Mouse (Mus musculus) left cerebral cortex, postnatal 4 days (tissue): ENCODE measurements around the gene Nfkbie. TPM values are rescaled to one million over a fixed set of nuclear protein-coding genes. Genes with fewer than 3 reads are reported as not detected.

Experiments
- DNase-seq: peaks from one replicate; pipeline ENCODE4 v3.0.0-alpha.2; 2022
- intact Hi-C: fragments of 180-260 bp; cut with DNase I; formaldehyde crosslinking; loops from one replicate; pipeline ENCODE4 v1.15.1; 2025
- total RNA-seq, 2 experiments: library from RNA; stranded (reverse); gene quantifications; 2 replicates each; pipeline ENCODE4 v1.2.3; 2021

Nfkbie gene
- total RNA-seq, 2 experiments from 2014 or later: 2.4 to 2.7 TPM

DNA sequence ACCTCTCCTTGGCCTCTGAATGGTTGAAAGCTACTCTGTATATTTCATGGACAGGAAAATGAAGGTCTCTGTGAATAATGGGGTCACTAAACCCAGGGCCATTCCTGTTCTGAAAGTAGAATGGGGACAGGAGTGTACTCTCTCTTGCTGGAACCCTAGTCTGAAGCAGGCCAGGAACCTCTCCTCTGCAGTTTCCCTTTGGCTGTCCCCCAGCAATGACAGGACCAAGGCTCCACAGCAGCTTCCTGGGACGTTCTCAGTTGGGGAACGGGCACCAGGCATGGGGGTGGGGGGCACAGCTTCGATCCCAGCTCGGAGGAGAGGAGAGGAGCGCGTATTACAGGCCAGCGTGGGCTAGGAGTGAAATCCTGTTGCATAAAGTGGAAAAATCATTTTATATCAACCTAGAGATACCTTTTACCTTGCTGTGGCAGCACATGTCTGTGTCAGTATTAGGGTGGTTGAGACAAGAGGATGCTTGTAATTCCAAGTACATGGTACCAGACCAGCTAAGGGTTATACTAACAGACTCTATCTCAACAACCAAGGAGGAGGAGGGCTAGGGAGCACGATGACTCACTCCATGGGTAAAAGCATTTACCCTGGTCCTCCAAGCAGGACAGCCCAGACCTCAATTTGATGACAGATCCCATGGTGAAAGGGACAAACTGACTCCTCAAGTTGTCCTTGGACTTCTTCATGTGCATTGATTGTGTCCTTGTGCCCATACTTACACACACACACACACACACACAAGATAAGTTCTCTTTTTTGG lies 19.8 kb downstream of the Nfkbie start:
- DNase-seq: no peak
- intact Hi-C loops: no loop called here

DNA sequence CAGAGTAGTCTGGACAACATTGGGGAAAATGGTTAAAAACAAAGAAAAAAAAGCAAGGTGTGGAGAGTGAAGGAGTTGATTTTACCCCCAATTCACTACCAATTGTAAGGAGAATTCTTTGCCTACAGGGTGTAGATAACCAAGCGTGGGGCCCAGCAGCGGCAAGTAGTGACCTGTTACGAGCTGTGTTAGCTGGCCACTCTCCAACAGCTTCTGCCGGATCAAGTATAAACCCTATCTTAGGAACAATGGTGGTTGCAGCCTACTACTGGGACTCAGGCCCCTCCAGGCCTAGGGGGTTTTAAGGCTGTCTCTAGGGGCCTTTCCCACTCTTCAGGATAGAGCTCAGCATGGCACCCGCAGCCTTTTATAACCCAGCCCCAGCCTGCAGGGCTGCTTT lies 22.7 kb downstream of the Nfkbie start:
- intact Hi-C loops: no loop called here
- no peak for DNase-seq

DNA sequence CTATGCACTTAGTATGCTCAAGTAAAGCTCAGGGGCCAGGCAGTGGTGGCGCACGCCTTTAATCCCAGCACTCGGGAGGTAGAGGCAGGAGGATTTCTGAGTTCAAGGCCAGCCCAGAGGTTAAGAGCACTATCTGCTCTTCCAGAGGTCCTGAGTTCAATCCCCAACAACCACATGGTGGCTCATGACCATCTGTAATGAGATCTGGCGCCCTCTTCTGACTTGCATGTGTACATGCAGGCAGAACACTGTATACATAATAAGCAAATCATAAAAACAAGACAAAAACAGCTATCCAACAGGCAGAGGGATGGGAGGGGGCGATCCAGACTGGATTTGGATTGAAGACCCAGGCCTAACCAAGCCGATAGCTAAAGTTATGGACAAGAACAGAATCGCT lies 23.3 kb downstream of the Nfkbie start:
- intact Hi-C loops: no loop called here
- no peak for DNase-seq

DNA sequence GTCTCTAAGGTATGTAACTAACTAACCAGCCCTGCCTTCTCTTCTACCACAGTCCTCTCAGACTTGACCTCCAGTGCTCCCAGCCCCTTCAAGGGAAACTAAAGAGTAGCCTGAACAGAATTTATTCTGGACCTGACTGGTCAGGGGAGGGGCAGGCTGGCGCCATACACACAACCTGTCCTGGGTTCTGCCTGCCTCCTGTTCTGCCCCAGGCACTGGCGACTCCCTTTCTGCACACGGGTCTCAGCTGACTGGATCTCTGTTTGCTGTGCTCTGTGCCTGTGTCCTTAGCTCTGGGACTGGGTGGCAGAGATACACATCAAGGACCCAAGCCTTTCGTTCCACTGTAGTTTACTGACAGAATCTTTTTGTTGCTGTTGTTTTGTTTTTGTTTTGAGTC lies 24.1 kb downstream of the Nfkbie start:
- intact Hi-C loops: no loop called here

DNA sequence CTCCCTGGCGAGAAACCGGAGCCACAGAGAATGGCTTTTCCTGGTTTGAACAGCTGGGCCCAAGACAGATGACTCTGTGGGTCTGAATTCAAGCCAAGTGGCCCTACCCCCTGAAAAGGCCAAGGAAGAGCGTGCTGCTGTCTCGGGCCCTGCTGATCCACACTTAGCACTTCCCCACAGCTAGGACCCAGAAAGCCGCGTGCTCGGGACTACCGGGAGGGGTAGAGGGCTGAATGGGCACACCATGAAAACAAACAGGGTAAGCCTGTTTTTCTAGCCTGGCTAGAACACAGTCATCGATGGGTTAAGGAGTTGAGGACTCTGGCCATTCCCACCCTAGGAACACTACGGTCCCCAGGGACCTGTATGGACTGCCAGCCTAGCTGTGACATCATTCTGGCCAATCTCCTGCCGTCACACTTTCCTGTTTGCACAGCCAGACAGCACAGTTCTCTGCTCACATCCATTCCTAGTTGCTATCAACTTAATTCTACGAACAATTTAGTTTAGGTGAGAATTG lies 25.5 kb downstream of the Nfkbie start:
- intact Hi-C loops: loop anchor here (5.0 kb wide), 2 partner anchors 46 to 61 kb away; no protein-coding TSS in a partner anchor
- no peak for DNase-seq

More for the DNA sequence above, 24.1 kb downstream of the Nfkbie start:
- no peak for DNase-seq

DNA sequence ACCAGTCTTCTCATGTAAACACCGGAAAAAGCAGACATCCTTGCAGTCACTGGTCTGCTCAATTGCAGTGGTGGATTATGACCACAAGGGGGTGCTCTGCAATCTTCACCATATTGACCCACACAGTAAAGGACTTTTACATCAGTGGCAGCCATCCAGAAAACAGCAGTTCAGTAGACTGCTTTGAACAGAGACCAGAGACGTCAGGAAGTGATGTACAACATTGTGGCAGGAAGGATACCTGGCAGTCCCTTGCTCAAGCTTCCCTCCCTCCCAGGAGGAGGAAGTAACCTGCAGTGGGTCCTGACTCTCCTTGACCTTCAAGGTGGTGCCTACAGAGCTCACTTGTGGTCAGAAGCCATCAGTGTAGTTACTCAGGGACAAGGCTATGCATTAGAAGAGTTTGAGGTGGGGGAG lies 26.1 kb downstream of the Nfkbie start:
- intact Hi-C loops: loop anchor here (5.0 kb wide), 2 partner anchors 46 to 61 kb away; no protein-coding TSS in a partner anchor

DNA sequence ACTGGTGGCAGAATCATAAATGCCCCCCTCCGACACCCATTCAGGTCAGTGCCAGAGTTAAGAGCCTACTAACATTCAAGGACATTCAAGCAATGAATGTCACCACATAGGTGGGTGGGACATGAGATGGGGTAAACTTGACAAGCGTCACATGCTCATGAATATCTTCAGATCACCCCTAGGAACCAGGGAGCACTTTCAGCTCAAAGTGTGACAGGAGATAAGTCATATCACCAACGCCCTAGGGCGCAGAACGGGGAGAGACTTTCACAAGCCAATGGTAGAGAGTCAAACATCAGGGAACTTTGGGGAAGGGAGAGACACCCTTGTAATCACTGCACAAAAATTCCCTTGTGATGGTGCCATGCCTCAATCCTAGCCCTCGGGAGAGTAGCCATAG lies 26.7 kb downstream of the Nfkbie start:
- intact Hi-C loops: loop anchor here (5.0 kb wide), 2 partner anchors 45 to 60 kb away; no protein-coding TSS in a partner anchor
- no peak for DNase-seq

More for the DNA sequence above, 26.1 kb downstream of the Nfkbie start:
- DNase-seq: peak; percentile 78

DNA sequence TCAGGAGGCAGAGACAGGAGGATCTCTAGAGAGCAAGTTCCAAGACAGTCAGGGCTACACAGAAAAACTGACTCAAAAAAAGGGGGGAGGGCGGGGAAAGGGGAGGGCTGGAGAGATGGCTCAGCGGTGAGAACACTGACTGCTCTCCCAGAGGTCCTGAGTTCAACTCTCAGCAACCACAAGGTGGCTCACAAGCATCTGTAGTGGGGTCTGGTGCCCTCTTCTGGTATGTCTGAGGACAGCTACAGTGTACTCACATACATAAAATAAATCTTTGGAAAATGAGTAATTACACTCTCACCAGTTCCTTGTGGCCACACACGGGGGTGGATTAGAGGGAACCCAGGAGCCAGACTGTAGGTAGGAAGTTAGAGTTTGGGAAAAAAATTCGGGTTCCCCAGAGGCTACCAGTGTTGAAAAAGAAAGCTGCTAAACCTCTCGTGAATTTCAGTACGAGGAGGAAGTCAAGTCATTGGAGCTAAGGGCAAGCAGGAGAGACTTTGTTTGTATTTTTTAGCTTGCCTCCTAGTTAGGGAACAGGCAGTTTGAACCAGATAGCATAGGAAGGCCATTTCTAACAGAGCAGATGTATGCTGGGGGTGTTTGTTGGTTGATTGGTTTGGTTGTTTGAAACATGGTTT lies 27.3 kb downstream of the Nfkbie start:
- DNase-seq: no peak
- intact Hi-C loops: loop anchor here (5.0 kb wide), 2 partner anchors 44 to 59 kb away; no protein-coding TSS in a partner anchor

DNA sequence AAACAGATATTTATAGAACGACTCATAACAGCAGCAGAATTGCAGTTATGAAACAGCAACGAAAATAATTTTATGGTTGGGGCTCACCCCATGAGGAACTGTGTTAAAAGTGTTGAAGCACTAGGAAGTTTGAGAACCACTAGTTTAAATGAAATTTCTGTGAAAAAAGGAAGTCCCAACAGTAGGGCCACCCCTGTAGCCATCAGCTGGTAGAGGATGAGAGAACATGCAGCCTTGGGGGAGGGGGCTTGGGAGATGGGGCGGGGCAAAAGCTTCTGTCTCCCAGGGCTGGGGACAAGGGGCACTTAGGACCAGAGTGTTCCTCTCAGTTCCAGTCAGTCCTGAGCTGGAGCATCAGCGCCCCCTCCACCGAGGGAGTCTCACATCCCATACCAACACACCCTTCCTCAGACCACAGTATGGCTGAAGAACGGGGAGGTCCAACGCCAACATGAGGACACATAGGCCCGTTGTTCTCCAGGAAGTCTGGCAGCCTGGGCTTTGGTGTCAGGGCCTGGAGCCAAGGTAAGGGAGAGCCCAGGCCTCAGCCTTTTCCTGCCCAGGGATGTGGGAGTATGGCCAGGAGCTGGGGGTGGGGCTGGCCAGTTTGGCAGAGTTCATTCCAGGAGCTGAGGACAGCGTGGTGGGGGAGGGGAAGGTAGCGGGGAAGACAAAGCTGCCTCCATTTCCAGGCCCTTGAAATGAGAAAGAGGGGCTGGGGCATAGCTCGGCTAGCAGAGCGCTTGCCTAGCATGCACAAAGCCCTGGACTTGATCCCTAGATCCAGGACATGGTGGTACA lies 28.8 kb downstream of the Nfkbie start:
- DNase-seq: peak; percentile 96

DNA sequence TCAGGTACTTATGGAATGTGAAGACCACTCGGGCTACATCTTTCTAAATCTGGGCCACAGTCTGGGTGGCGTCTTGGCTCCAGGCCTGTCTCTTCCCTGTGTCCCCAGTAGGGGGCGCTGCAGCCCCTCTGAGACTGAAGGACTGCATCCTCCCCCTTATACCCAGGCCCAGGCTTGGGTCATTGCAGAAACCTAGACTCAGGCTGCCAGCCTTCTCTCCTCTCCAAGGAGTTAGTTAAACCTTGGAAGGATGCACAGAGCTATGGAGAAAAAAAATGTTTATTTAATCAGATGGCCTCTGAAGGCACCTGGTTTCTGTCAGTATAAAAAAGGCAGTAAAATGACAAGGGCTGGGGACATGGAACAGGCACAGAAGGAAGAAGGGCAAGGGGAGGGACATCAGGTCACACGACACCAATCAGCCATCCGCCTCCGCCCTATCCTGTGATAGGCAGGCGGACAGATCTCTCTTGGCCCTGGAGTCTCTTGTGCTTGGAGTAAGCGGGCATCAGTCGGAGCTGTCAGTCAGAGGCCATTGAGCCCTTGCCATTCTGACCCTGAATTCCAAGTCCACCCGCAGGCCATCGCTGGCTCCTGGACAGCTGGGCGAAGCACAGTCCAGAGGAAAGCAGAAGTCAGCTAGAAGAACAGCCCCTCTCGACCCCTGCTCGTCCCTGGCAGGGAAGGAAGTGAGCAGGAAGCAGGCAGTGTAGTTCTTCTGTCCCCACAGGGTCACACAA lies 29.6 kb downstream of the Nfkbie start:
- peak; percentile 88 for DNase-seq
- intact Hi-C loops: loop anchor here (5.0 kb wide), 2 partner anchors 42 to 57 kb away; no protein-coding TSS in a partner anchor

More for the DNA sequence above, 28.8 kb downstream of the Nfkbie start:
- intact Hi-C loops: loop anchor here (5.0 kb wide), 2 partner anchors 43 to 58 kb away; no protein-coding TSS in a partner anchor

DNA sequence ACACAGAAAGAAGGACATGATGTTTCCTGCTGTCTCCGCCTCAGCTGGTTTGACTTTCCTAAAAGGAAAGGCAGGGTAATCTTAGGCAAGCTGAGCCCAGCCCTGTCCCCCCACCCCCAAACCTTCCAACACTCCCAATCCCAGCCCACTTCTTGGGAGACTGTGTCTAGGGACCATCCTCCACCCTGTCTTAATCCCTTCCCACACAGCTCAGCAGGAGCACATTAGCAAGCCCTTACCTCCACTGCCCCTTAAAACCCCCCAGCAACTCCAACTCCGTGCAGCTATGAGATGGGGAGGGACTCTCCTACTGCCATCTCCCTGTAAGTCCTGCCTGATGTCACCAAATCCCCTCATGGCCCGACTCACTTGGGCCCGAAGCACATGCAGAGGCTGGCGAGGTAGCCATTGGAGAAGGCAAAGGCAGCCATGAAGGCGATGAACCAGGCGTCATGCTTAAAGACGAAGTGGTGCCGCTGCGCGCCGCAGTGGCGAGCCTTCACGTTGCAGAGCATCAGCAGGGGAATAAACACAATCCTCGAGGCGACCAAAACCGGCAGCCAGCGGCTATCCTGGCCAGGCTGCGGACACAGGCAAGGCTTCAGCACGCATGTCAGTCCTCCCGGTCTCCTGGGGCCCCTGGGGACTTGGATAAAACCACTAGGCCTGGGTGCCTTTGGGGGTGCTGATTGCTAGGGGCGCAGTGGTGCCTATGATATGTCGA lies 30.4 kb downstream of the Nfkbie start:
- DNase-seq: no peak
- intact Hi-C loops: no loop called here

DNA sequence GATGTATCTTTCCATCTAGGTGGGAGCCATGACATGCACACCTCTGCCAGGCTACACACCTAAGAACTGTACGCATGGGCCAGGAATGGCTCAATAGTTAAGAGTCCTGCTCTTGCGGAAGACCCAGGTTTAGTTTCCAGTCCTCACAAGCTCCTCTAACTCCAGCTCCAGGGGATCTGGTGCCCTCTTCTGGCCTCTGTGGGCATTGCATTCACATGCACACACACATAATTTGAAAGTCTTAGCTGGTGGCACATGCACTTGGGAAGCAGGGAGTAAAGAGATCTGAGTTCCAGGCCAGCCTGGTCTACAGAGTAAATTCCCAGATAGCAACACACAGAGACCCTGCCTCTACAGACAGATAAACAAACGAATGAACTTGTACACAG lies 30.9 kb downstream of the Nfkbie start:
- DNase-seq: no peak
- intact Hi-C loops: no loop called here

DNA sequence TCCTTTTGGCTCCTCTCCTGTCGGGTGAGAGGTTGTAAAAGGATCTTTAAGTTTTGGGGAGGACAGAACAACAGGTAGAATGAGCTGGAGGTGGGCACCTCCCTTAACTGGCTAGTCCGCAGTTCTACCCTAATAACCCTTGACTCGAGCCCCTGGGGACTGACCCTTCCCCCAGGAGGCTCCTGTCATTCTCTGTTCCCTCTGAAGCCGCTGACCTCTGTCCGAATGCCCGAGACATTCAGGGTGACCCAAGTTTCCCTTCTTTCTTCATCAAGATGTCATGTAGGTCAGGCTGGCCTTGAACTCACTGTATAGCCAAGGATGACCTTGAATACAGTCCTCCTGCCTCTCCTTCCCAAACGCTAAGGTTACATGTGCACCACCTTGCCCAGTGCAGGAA lies 32.9 kb downstream of the Nfkbie start:
- DNase-seq: no peak
- intact Hi-C loops: no loop called here

DNA sequence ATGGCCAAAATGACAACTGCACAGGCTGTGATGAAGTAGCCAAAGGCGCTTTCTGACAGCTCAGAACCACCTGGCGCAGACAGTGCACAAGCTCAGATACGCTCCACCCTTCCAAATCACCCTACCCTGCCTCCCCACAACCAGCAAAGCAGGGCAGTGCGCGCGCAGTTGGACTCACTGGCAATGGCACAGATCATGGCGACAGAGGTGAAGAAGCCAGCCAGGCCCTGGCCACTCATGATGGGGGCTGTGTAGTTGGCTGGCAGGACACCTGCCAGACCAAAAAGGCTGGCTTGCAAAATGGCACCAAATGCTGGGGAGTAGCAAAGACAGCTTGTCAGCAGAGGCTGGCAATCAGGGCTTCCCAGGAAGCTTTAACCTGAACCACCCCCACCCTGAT lies 33.7 kb downstream of the Nfkbie start:
- no peak for DNase-seq
- intact Hi-C loops: no loop called here

DNA sequence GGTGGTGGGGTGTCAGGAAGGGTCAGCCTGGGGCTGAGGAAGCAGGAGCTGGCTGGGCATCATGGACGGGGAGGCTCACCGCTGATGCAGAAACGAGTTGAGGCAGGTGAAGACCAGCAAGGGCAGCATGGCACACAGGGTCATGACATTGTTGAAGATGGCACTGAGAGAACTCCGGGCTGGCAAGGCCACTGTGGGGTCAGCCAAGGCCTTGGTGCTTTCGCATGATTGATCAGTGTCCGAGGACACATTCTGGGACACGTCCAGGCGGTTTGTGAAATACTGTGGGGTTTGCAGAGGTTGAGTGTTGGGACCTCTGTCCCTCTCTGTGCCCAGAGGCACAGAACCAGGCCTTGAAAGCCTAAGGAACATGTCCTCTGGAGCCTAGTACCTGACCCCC lies 34.3 kb downstream of the Nfkbie start:
- intact Hi-C loops: no loop called here

DNA sequence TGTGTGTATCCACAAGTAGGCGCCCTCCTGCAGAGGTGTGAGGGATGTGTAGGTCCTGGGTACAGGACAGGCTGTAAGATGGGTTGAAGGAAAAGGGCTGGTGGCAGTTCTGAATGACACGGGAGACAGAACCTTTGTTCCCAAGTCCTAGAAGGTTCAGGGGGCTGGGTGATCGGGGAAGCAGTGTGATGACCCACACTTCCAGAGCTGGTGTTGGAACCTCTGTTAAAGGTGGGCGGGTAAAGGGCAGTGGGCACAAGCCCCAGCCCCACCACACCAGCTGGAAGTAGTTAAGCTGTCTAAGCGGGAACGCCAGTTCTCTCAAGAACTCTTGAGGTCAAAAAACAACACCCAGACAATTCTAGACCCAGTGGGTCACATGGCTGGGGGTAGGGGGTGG lies 34.9 kb downstream of the Nfkbie start:
- DNase-seq: no peak
- intact Hi-C loops: no loop called here

More for the DNA sequence above, 34.3 kb downstream of the Nfkbie start:
- no peak for DNase-seq

DNA sequence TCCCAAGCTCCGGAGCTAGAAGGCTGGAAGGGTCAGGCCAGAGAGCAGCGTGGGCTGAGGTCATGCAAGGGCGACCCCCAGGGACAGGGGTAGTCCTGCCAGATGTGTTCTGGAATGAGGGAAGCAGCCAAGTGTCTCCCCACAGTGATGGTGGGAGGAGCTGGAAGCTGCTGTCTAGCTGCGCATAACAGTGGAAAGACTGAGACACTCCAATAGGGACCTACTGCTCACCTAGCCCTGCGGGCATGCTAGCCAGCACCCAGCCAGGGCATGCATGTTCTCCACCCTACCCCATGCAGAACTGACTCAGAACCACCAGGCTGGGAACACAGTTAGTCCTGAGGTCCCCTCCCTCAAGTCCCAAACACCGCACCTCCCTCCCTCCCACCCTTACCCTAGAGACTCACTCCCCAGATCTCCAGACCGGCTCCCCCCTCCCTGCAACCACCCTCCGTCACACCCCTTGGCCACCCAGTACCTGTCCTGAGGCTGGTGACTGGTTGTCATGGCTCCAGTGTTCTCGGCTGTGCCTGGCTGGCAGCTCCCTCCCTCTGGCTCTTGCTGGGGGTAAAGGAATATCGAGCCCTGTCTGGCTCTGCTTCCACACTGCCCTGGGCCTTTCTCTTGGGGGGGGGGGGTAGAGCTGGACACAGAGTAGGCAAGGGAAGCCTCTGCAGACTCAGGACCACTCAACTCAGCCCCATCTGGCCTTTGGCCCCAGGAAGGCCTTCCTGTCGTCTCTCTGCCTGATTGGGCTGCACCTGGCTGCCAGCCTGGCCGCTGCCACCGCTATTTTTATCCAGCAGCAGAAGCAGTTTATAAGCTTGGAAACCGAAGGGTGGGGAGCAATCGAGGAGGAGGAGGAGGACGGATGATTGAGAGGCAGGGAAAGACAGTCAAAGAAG lies 36.5 kb downstream of the Nfkbie start:
- DNase-seq: no peak

More for the DNA sequence above, 36.5 kb downstream of the Nfkbie start:
- intact Hi-C loops: no loop called here
